Mouse (Mus musculus): ENCODE data around the gene Gm3854.

The Gm3854 gene

GRCm38 (mm10) chr7:6343501-6344071 is at the start of gene Gm3854:
TSS of gene Gm3854 (plus strand) at chr7:6343759.
- ChIA-PET CTCF (interaction anchor here in 3 of 4 experiments (0.5 to 1.3 kb wide), 14 partner anchors 11 to 807 kb away, joined by 3 to 14 read pairs (median 3); partner anchors contain the start of genes Zfp583 (in 2 of the 3), Zfp667 (in 1 of the 3) and Zfp78 (in 1 of the 3)), POLR2A (interaction anchor here (0.6 to 2.3 kb wide), 45 partner anchors 9 to 1591 kb away, joined by 3 to 28 read pairs (median 4); partner anchors contain the start of genes Zfp583 (in 4 of the 4), Zfp78 (in 3 of the 4), Zfp28 (in 2 of the 4) and Zfp667 (in 2 of the 4))

DNA sequence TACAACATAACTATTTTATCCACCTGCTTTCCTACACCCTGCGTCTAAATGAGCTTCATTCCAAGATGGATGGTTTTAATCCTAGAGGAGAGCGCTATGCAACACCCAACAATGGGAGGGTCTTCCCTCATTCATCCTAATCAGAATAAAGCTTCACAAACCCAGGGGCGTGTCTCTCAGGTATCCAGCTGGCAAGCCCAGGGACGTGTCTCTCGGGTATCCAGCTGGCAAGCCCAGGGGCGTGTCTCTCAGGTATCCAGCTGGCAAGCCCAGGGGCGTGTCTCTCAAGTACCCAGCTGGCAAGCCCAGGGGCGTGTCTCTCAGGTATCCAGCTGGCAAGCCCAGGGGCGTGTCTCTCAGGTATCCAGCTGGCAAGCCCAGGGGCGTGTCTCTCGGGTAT is 42.8 kb upstream of the Gm3854 start:
- ChIA-PET CTCF (interaction anchor here in 3 of 4 experiments (0.5 to 1.3 kb wide), 7 partner anchors 9 to 225 kb away, joined by 3 to 6 read pairs (median 4); partner anchors contain the start of gene Zfp667 (in 1 of the 3)), POLR2A (interaction anchor here in 3 of 4 experiments (0.6 to 2.9 kb wide), 17 partner anchors 10 to 285 kb away, joined by 3 to 18 read pairs (median 4); partner anchors contain the start of genes Zfp583 (in 3 of the 3), Zfp667 (in 3 of the 3) and Zfp78 (in 1 of the 3))

DNA sequence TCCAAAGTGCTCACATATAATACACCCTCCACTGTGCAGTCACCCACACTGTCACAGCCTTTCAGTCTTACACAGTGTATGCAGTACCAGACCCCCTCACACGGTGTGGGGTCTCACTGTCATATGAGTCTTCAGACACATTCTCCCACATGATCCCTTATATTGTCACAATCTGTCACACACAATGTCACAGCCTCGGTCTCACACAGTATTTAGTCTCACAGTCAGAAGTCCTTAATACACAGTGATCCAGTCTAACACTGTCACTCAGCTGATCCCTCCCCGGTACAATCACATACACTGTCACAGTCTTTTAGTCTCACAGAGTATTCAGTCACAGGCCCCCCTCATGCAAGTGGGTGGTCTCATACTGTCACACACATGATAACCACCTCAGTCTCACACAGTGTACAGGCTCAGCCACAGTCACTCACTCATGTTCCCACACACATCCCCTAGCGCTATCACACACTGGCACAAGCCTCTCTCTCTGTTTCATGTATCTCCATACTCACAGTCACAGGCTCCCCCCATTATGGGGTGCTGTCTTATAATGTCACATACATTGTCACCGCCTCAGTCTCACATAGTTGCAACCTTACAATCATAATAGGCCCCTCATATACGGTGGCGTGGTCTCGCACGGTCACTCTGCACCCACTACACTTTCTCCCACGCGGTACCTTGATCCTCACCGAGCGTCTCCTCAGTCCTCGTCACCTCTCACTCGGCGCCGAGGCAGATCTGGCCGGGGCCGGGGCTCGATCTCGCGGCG is 12.9 kb upstream of the Gm3854 start:
- POLR2A ChIA-PET = interaction anchor here (0.6 to 5.7 kb wide), 35 partner anchors 8 to 400 kb away, joined by 3 to 25 read pairs (median 4); partner anchors contain the start of genes Gm3854 (in 4 of the 4), Zfp667 (in 2 of the 4), Zfp78 (in 2 of the 4) and Peg3 (in 1 of the 4)

DNA sequence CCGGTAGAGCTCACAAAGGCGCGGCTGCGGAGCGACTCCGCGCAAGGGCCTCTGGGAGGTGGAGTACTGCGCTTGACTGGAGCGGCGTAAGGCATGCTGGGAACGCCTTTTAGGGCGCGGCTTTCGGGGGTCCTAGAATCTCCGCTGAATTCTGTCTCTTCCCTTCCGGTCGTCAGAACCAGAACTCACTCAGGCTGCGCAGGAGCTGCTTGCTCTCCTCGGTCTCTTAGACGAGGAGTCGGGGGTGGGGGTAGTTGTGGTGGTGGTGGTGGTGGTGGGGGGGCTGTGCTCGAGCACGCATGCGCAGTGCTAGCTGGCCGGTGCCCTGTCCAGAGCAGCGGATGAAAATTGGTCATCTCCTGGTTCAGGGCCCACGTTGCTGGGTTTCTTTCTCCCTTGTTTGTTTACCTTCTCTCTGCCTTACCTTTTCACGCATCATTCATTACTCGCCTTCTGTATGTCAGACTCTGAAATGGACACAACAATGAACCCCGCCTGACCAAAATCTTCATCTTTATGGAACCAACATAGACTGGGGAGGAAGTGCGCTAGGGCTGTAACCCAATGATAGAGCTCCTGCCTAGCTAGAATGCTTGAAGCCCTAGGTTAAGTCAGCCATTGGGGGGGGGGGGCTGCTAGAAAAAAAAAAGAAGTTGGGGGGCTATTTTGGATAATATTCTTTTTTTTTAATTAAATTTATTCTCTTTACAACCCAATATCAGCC is 12.2 kb upstream of the Gm3854 start, which contains the start of gene Zfp583:
Gene Zfp583, minus strand, starts transcription at position 53 of the 724 bp plus-strand sequence.
- CTCF ChIA-PET = interaction anchor here (0.5 to 1.3 kb wide), 11 partner anchors 12 to 587 kb away, joined by 3 to 11 read pairs (median 3); partner anchors contain the start of gene Gm3854 (in 2 of the 4)
- POLR2A ChIA-PET = interaction anchor here (0.6 to 5.7 kb wide), 40 partner anchors 9 to 399 kb away, joined by 3 to 25 read pairs (median 3); partner anchors contain the start of genes Gm3854 (in 4 of the 4), Zfp667 (in 2 of the 4), Zfp78 (in 2 of the 4) and Peg3 (in 1 of the 4)

More for the DNA sequence above, 12.9 kb upstream of the Gm3854 start:
- CTCF ChIA-PET = interaction anchor here (0.5 to 1.3 kb wide), 11 partner anchors 13 to 588 kb away, joined by 3 to 11 read pairs (median 3); partner anchors contain the start of gene Gm3854 (in 2 of the 4)

GRCm38 (mm10) chr7:6339865-6340264 is 3.7 kb upstream of the Gm3854 start:
- ChIA-PET CTCF (no interaction called here), POLR2A (interaction anchor here in 2 of 4 experiments (0.8 to 2.2 kb wide), 2 partner anchors 9 to 81 kb away, joined by 3 to 5 read pairs; partner anchors contain the start of gene Zfp583 (in 1 of the 2))

DNA sequence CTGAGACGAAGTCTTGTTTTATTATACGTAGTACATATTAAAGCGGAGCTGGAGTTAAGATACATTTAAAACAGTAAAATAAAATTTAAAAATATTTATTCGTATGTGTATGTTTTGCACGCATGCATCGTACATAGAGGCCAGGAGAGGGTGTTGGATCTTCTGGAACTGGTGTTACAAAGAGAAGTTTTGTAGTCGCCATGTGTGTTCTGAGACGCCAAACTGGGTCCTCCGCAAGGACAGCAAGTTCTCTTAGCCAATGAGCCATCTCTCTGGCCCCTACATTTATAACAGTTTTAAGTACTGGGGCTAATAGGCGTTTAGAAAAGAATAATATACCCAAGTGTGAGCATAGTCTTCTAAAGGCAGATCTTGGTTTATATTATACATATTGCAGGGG is 565 bp downstream of the Gm3854 start:
- ChIA-PET CTCF (interaction anchor here in 3 of 4 experiments (0.5 to 1.3 kb wide), 10 partner anchors 10 to 806 kb away, joined by 3 to 14 read pairs (median 3); partner anchors contain the start of genes Zfp583 (in 2 of the 3) and Zfp78 (in 1 of the 3)), POLR2A (interaction anchor here (0.6 to 2.3 kb wide), 40 partner anchors 9 to 1591 kb away, joined by 3 to 28 read pairs (median 4); partner anchors contain the start of genes Zfp583 (in 4 of the 4), Zfp78 (in 3 of the 4), Zfp28 (in 2 of the 4) and Zfp667 (in 2 of the 4))

DNA sequence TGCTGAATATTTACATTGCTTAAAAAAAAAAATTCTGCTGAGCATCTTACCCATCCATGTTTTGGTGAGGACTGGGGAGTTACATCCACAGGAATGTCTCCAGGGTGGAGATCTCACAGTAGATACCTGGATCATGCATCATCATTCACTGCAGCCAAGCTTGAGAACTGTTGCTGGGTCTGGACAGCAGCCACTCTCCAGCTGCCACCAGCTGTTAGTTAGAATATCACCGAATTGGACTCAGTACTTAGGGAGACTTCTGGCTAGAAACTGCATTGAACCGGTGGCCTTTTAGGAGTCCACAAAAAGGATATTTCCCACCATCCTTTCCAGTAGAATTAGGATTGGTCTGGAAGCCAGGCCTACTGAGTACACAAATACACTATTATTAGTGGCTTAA is 14.6 kb downstream of the Gm3854 start:
- POLR2A ChIA-PET = interaction anchor here in 2 of 4 experiments (1.0 to 1.3 kb wide), 2 partner anchors 18 to 27 kb away, joined by 3 to 4 read pairs; partner anchors contain the start of gene Zfp583 (in 1 of the 2)
- CTCF ChIA-PET = interaction anchor here in 2 of 4 experiments (0.7 to 5.6 kb wide), 2 partner anchors 72 to 76 kb away, joined by 3 to 28 read pairs; no protein-coding TSS in a partner anchor

- POLR2A ChIA-PET = interaction anchor here in 3 of 4 experiments (0.7 to 1.0 kb wide), 3 partner anchors 73 to 369 kb away, joined by 3 read pairs; partner anchors contain the start of gene Zfp667 (in 2 of the 3)
Observed at GRCm38 (mm10) chr7:6358937-6359590, 15.5 kb downstream of the Gm3854 start.

GRCm38 (mm10) chr7:6360477-6361060 is 17.0 kb downstream of the Gm3854 start:
- POLR2A ChIA-PET = interaction anchor here in 3 of 4 experiments (0.9 to 4.6 kb wide), 4 partner anchors 17 to 369 kb away, joined by 3 to 52 read pairs (median 6); partner anchors contain the start of genes Gm3854 (in 3 of the 3), Peg3 (in 1 of the 3) and Usp29 (in 1 of the 3)
- CTCF ChIA-PET = interaction anchor here (0.6 to 5.6 kb wide), 8 partner anchors 17 to 368 kb away, joined by 3 to 57 read pairs (median 6); partner anchors contain the start of genes Gm3854 (in 1 of the 4), Peg3 (in 1 of the 4), Usp29 (in 1 of the 4) and Zfp583 (in 1 of the 4)

More at GRCm38 (mm10) chr7:6358937-6359590, 15.5 kb downstream of the Gm3854 start:
- CTCF ChIA-PET = interaction anchor here (0.7 to 5.6 kb wide), 10 partner anchors 15 to 370 kb away, joined by 3 to 57 read pairs (median 6); partner anchors contain the start of genes Peg3 (in 1 of the 4) and Usp29 (in 1 of the 4)

- POLR2A ChIA-PET = interaction anchor here in 3 of 4 experiments (1.1 to 4.6 kb wide), 23 partner anchors 9 to 1609 kb away, joined by 3 to 165 read pairs (median 10); partner anchors contain the start of genes Gm3854 (in 3 of the 3), Zfp583 (in 3 of the 3), Peg3 (in 2 of the 3) and Usp29 (in 2 of the 3)
Observed at GRCm38 (mm10) chr7:6361756-6362155, 18.2 kb downstream of the Gm3854 start.

DNA sequence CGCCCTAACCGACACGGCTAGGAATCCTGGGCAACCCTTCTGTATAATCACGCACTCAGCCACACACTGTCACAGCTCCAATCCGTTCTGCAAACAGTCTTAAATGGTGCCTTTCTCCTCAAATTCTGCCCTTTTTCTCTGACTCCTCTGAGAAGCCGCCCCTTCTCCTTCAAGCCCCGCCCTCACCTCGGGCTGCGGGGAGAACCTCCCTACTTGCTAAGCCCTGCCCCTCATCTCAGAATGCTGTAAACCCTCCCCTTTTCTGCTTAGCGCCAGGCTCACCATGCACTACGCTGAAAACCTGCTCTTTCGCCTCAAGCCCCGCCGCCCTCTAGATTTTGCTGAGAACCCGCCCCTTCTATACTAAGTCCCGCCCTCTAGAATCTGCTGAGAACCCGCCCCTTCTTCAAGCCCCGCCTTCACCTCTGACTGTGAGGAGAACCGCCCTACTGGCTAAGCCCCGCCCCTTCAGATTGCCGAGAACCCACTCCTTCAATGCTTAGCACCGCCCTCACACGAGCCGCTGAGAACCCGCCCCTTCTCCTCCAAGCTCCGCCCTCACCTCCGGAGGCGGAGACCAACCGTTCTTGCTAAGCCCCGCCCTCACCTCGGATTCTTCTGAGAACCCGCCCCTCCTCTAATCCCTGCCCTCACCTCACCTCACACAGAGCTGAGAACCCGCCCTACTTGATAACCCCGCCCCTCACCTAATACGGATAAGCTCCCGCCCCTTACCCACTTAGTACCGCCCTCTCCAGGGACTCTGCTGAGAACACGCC is 18.9 kb downstream of the Gm3854 start:
- CTCF ChIA-PET = interaction anchor here (0.5 to 5.6 kb wide), 38 partner anchors 10 to 937 kb away, joined by 3 to 57 read pairs (median 4); partner anchors contain the start of genes Gm3854 (in 1 of the 4), Peg3 (in 1 of the 4), Usp29 (in 1 of the 4) and Zfp28 (in 1 of the 4)
- POLR2A ChIA-PET = interaction anchor here (0.6 to 4.6 kb wide), 88 partner anchors 8 to 1610 kb away, joined by 3 to 165 read pairs (median 4); partner anchors contain the start of genes Gm3854 (in 3 of the 4), Peg3 (in 3 of the 4), Usp29 (in 3 of the 4) and Zfp28 (in 3 of the 4)

More at GRCm38 (mm10) chr7:6361756-6362155, 18.2 kb downstream of the Gm3854 start:
- CTCF ChIA-PET = interaction anchor here (0.7 to 5.6 kb wide), 12 partner anchors 16 to 367 kb away, joined by 3 to 57 read pairs (median 8); partner anchors contain the start of genes Peg3 (in 1 of the 4), Usp29 (in 1 of the 4) and Zfp583 (in 1 of the 4)

GRCm38 (mm10) chr7:6363047-6363488 is 19.5 kb downstream of the Gm3854 start, which contains the start of gene Zfp78:
TSS of gene Zfp78 (plus strand) at chr7:6363280.
- POLR2A ChIA-PET = interaction anchor here (0.6 to 4.6 kb wide), 83 partner anchors 8 to 1610 kb away, joined by 3 to 165 read pairs (median 5); partner anchors contain the start of genes Gm3854 (in 3 of the 4), Peg3 (in 3 of the 4), Usp29 (in 3 of the 4) and Zfp28 (in 3 of the 4)
- CTCF ChIA-PET = interaction anchor here (0.6 to 5.6 kb wide), 35 partner anchors 10 to 936 kb away, joined by 3 to 57 read pairs (median 4); partner anchors contain the start of genes Gm3854 (in 1 of the 4), Peg3 (in 1 of the 4), Usp29 (in 1 of the 4) and Zfp28 (in 1 of the 4)

DNA sequence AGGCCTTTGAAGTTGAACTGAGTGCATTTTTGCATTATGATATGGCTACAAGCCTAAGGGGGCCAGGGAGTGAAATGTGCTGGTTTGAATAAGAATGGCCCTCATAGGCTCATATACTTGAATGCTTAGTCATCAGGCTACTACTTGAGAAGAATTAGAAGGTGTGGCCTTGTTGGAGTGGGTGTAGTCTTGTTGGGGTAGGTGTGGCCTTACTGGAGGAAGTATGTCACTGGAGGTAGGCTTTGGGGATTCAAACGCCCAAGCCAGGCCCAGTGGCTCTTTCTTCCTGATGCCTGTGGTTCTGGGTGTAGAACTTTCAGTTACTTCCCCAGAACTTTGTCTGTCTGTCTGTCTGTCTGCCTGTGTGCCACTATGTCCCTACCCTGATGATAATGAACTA is 21.2 kb downstream of the Gm3854 start:
- POLR2A ChIA-PET = interaction anchor here in 2 of 4 experiments (1.1 to 4.6 kb wide), 5 partner anchors 18 to 364 kb away, joined by 3 to 165 read pairs (median 26); partner anchors contain the start of genes Peg3 (in 2 of the 2), Usp29 (in 2 of the 2), Zfp28 (in 1 of the 2) and Zfp667 (in 1 of the 2)
- CTCF ChIA-PET = no interaction called here

- POLR2A ChIA-PET = interaction anchor here in 2 of 4 experiments (1.9 to 2.2 kb wide), 2 partner anchors 17 to 361 kb away, joined by 6 to 7 read pairs; partner anchors contain the start of gene Zfp28 (in 1 of the 2)
- CTCF ChIA-PET = interaction anchor here in 1 of 4 experiments (0.9 kb wide), 1 partner anchor 9 kb away, joined by 3 read pairs; no protein-coding TSS in a partner anchor
Observed at GRCm38 (mm10) chr7:6367185-6367584, 23.6 kb downstream of the Gm3854 start.
